Mouse (Mus musculus) CH12.LX (cell line): ENCODE data around the gene Plpp1. TPM values are rescaled to one million over a fixed set of nuclear protein-coding genes. Genes with fewer than 3 reads are reported as not detected.

Experiments used
- DNase-seq: peaks from one replicate; pipeline ENCODE4 v3.0.0-alpha.2; 2013; ENCODE audit errors: extremely low read depth
- H3K27ac ChIP-seq: 2 replicates; pipeline ENCODE4 v1.5.1; 2012; ENCODE audit warnings: low read depth, mild to moderate bottlenecking, control low read depth, moderate library complexity; ENCODE audit not compliant: insufficient read depth
- H3K27me3 ChIP-seq: replicated peaks from 2 replicates; pipeline ENCODE3; 2012; ENCODE audit warnings: inconsistent platforms
- H3K36me3 ChIP-seq, 2 experiments: replicated peaks in 1 of 2; 2 replicates each; pipeline versions ENCODE3 to v1.6.1; 2012; ENCODE audit warnings: inconsistent platforms in 1 of 2, low read length in 1 of 2, mild to moderate bottlenecking in 1 of 2, mixed read lengths in 1 of 2, moderate library complexity in 1 of 2; ENCODE audit not compliant: control insufficient read depth in 1 of 2, insufficient read depth in 1 of 2
- H3K4me1 ChIP-seq, 2 experiments: 2 replicates each; pipeline ENCODE4 v1.6.1; 2012; ENCODE audit warnings: inconsistent platforms in 1 of 2, moderate library complexity in 1 of 2; ENCODE audit not compliant: insufficient read depth in 2 of 2, control insufficient read depth in 1 of 2
- H3K4me2 ChIP-seq: 2 replicates; pipeline ENCODE4 v1.6.1; 2012; ENCODE audit warnings: low read depth, mild to moderate bottlenecking, control low read depth; ENCODE audit not compliant: poor library complexity, insufficient read depth, severe bottlenecking
- H3K4me3 ChIP-seq, 3 experiments: fragments of 150-350 bp in 1 of 3; sonication (generic) in 1 of 3; replicated peaks in 1 of 3; 2 replicates each; pipeline versions ENCODE3 to v1.5.1; 2011 to 2012; ENCODE audit warnings: low read depth in 2 of 3, low read length in 2 of 3, mild to moderate bottlenecking in 2 of 3, moderate library complexity in 2 of 3, control low read depth in 1 of 3, improper control_type of control experiment in 1 of 3, inconsistent platforms in 1 of 3, mixed read lengths in 1 of 3; ENCODE audit not compliant: poor library complexity in 1 of 3
- H3K79me2 ChIP-seq: replicated peaks from 2 replicates; pipeline ENCODE4 v1.6.1; 2012; ENCODE audit warnings: mild to moderate bottlenecking, moderate library complexity; ENCODE audit not compliant: control insufficient read depth, poor library complexity, insufficient read depth, severe bottlenecking; ENCODE audit errors: extremely low read depth
- H3K9ac ChIP-seq: 2 replicates; pipeline ENCODE4 v1.6.1; 2012; ENCODE audit warnings: low read depth, mild to moderate bottlenecking, control low read depth, moderate library complexity; ENCODE audit not compliant: insufficient read depth
- H3K9me3 ChIP-seq: replicated peaks from 2 replicates; pipeline ENCODE3; 2012; ENCODE audit warnings: low read length, inconsistent platforms, mixed read lengths
- BHLHE40 ChIP-seq: IDR thresholded peaks from 2 replicates; pipeline ENCODE4 v1.6.1; 2011; ENCODE audit warnings: mild to moderate bottlenecking, low read depth, low read length, improper control_type of control experiment
- CHD2 ChIP-seq: IDR thresholded peaks from 2 replicates; pipeline ENCODE4 v1.6.1; 2011; ENCODE audit warnings: low read length, improper control_type of control experiment
- CTCF ChIP-seq, 2 experiments: IDR thresholded peaks in 1 of 2; conservative IDR thresholded peaks in 1 of 2; 2 replicates each; pipeline ENCODE4 v1.5.1; 2011 to 2012; ENCODE audit warnings: low read depth in 2 of 2, low read length in 2 of 2, improper control_type of control experiment in 1 of 2, inconsistent platforms in 1 of 2, mild to moderate bottlenecking in 1 of 2, moderate library complexity in 1 of 2
- EP300 ChIP-seq: IDR thresholded peaks from 2 replicates; pipeline ENCODE4 v1.6.1; 2011; ENCODE audit warnings: low read length, improper control_type of control experiment
- JUN ChIP-seq: IDR thresholded peaks from 2 replicates; pipeline ENCODE4 v1.6.1; 2011; ENCODE audit warnings: low read depth, mild to moderate bottlenecking, low read length, improper control_type of control experiment, moderate library complexity; ENCODE audit not compliant: insufficient read depth
- KAT2A ChIP-seq: IDR thresholded peaks from 2 replicates; pipeline ENCODE4 v1.6.1; 2012; ENCODE audit warnings: low read length, improper control_type of control experiment, inconsistent platforms; ENCODE audit not compliant: insufficient replicate concordance
- MAFK ChIP-seq: IDR thresholded peaks from 2 replicates; pipeline ENCODE4 v1.6.1; 2011; ENCODE audit warnings: low read length, improper control_type of control experiment; ENCODE audit not compliant: insufficient replicate concordance
- MAZ ChIP-seq: IDR thresholded peaks from 2 replicates; pipeline ENCODE4 v1.6.1; 2012; ENCODE audit warnings: low read depth, mild to moderate bottlenecking, inconsistent platforms, low read length, improper control_type of control experiment, moderate library complexity
- NELFE ChIP-seq: IDR thresholded peaks from 2 replicates; pipeline ENCODE4 v1.6.1; 2011; ENCODE audit warnings: low read depth, low read length, improper control_type of control experiment
- RAD21 ChIP-seq: IDR thresholded peaks from 2 replicates; pipeline ENCODE4 v1.6.1; 2011; ENCODE audit warnings: low read depth, mild to moderate bottlenecking, low read length, improper control_type of control experiment, moderate library complexity
- RCOR1 ChIP-seq: conservative IDR thresholded peaks from 2 replicates; pipeline ENCODE4 v1.6.1; 2012; ENCODE audit warnings: low read depth, mild to moderate bottlenecking, inconsistent platforms, low read length, improper control_type of control experiment
- SIN3A ChIP-seq: IDR thresholded peaks from 2 replicates; pipeline ENCODE4 v1.6.1; 2012; ENCODE audit warnings: low read length, improper control_type of control experiment, inconsistent platforms
- SMC3 ChIP-seq: IDR thresholded peaks from 2 replicates; pipeline ENCODE4 v1.6.1; 2011; ENCODE audit warnings: low read depth, low read length, improper control_type of control experiment
- TCF12 ChIP-seq: IDR thresholded peaks from 2 replicates; pipeline ENCODE4 v1.6.1; 2014; ENCODE audit warnings: low read depth, mild to moderate bottlenecking, inconsistent platforms, low read length, improper control_type of control experiment
- ZMIZ1 ChIP-seq: IDR thresholded peaks from 2 replicates; pipeline ENCODE4 v1.6.1; 2012; ENCODE audit warnings: low read depth, mild to moderate bottlenecking, inconsistent platforms, low read length, improper control_type of control experiment
- dilution Hi-C: fragments of 300-500 bp; cut with MboI; formaldehyde crosslinking; loops from 2 replicates; pipeline ENCODE4 v1.14.3; 2020; ENCODE audit warnings: low sequenced_read_pairs; ENCODE audit not compliant: extremely low pct_unique_long_range_greater_than_20kb, extremely low pct_ligation_motif_present
- in situ Hi-C: fragments of 300-500 bp; cut with MboI; formaldehyde crosslinking; loops from 3 replicates; pipeline ENCODE4 v1.14.3; 2019; ENCODE audit warnings: low sequenced_read_pairs, low pct_ligation_motif_present, low pct_unique_long_range_greater_than_20kb, mixed read lengths
- polyA plus RNA-seq: library from polyadenylated mRNA; unstranded; fragments of >175 nt; gene quantifications from 2 replicates; pipeline ENCODE4 v1.2.1, GENCODE M21; 2012; ENCODE audit warnings: low read depth; ENCODE audit not compliant: insufficient read length
- total RNA-seq, 2 experiments: library from RNA; depleted of rRNA; stranded (reverse); fragments of 300-350 nt in 1 of 2; fragments of >200 nt in 1 of 2; gene quantifications; 2 replicates each; pipeline ENCODE4 v1.2.3; 2012 to 2014

Plpp1 gene
- total and polyA plus RNA-seq, 3 experiments, result 50.2 to 90.9 (median 67.6) TPM

DNA sequence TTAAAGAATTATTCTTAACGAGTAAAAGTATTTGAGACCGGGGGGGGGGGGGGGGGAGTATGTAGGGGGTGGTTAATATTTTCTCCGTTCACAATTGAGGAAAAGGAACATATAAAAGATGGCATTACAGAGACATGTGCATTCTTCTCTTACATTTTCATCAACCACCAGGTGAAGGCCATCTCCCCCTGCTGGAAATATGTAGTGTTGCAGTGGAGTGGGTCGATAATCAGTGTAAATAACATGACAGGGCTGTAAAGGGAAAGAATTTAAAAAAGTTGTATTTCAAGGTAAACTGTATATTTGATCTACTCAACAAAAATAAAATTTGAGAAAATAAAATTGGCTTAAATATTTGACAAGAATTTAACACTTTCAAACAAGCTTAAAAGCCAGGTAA, 109.1 kb downstream of the Plpp1 start:
- in situ Hi-C loops, result no loop called here
- Histone ChIP-seq H3K9me3 (no peaks in the 10 kb centered on the region), H3K27me3 (no peaks in the 10 kb centered on the region), H3K4me2 (no peak overlapping the region), H3K36me3 (peaks cover 44 to 82% of the 10 kb centered on the region in 2 experiments), H3K4me1 (no peaks in the 10 kb centered on the region), H3K79me2 (peaks cover 6% of the 10 kb centered on the region; the same call in 1 of the 2 replicates), H3K4me3 (no peak overlapping the region), H3K27ac (no peak overlapping the region), H3K9ac (no peak overlapping the region)
- dilution Hi-C loops, result no loop called here
- TF ChIP-seq NELFE (no peak), KAT2A (no peak), CTCF (conservative IDR thresholded peaks at IDR 0.05 in 1 of 2, IDR thresholded peaks at IDR 0.05 in 1 of 2; ENCODE audit: low read depth in 2 of 2, low read length in 2 of 2) (peak; percentile 45 to 74; a peak in 3 of 4 replicates), RAD21 (peak; percentile 42), SMC3 (peak; percentile 61), MAFK (no peak), RCOR1 (no peak), SIN3A (no peak), CHD2 (no peak), ZMIZ1 (no peak)
- peak; percentile 51 for DNase-seq

DNA sequence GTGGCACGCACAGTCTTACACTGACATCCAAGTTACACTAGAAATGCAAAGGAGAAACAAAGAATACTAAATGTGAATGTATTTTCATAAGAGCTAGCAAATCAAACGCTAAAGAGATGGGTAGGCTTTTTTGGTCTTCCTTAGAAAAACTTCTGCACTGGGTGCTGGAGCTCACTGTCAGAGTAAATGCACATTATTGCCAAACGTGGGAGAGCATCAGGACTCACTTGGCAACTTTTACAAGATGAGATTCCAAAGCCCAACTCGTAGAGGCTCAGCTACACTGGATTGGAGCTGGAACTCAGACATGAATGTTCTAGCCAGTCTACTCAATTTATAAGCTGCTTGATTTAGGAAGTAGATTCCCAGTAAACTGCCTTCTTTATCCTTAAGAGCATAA, 109.8 kb downstream of the Plpp1 start:
- peaks cover 6% of the 10 kb centered on the region for H3K79me2 ChIP-seq
- dilution Hi-C loops, result no loop called here
- no peak overlapping the region for H3K4me2 ChIP-seq
- TF ChIP-seq RCOR1 (no peak), EP300 (no peak), MAZ (no peak), BHLHE40 (no peak), TCF12 (no peak), JUN (no peak)
- TF ChIP-seq, all 38 proteins: peak for 0
- no peaks in the 10 kb centered on the region for H3K4me1 ChIP-seq
- no peak overlapping the region for H3K27ac ChIP-seq
- peaks cover 40 to 78% of the 10 kb centered on the region in 2 experiments for H3K36me3 ChIP-seq
- no peaks in the 10 kb centered on the region for H3K9me3 ChIP-seq
- H3K4me3 ChIP-seq, result no peak overlapping the region
- in situ Hi-C loops, result no loop called here
- no peak overlapping the region for H3K9ac ChIP-seq
- DNase-seq, result no peak
- H3K27me3 ChIP-seq, result no peaks in the 10 kb centered on the region

Other genes starting within 250 kb of the Plpp1 start
- gene Il31ra, start 206.4 kb upstream of the Plpp1 start, total RNA-seq (2012; rRNA removed), result not detected in 2 replicates
- gene Il31ra, start 206.4 kb upstream of the Plpp1 start, total RNA-seq (2014; rRNA removed), result not detected in 2 replicates
- gene Il31ra, start 206.4 kb upstream of the Plpp1 start, polyA plus RNA-seq, result not detected in 2 replicates
- 0.04 and 0.08 TPM in 2 replicates for gene Ddx4, start 148.3 kb upstream of the Plpp1 start, total RNA-seq (2012; rRNA removed)
- gene Ddx4, start 148.3 kb upstream of the Plpp1 start, total RNA-seq (2014; rRNA removed), result 0.35 and 0.49 TPM in 2 replicates
- 0.27 and 0.40 TPM in 2 replicates for gene Ddx4, start 148.3 kb upstream of the Plpp1 start, polyA plus RNA-seq
- 8.6 and 10.0 TPM in 2 replicates for gene Slc38a9, start 140.0 kb upstream of the Plpp1 start, total RNA-seq (2012; rRNA removed)
- 7.8 and 8.4 TPM in 2 replicates for gene Slc38a9, start 140.0 kb upstream of the Plpp1 start, total RNA-seq (2014; rRNA removed)
- 9.6 and 10.4 TPM in 2 replicates for gene Slc38a9, start 140.0 kb upstream of the Plpp1 start, polyA plus RNA-seq
- 55.0 and 65.8 TPM in 2 replicates for gene Mtrex, start 126.6 kb downstream of the Plpp1 start, total RNA-seq (2012; rRNA removed)
- gene Mtrex, start 126.6 kb downstream of the Plpp1 start, total RNA-seq (2014; rRNA removed), result 62.0 and 63.9 TPM in 2 replicates
- 87.6 and 90.4 TPM in 2 replicates for gene Mtrex, start 126.6 kb downstream of the Plpp1 start, polyA plus RNA-seq
- 13.0 and 19.9 TPM in 2 replicates for gene Dhx29, start 126.7 kb downstream of the Plpp1 start, total RNA-seq (2012; rRNA removed)
- gene Dhx29, start 126.7 kb downstream of the Plpp1 start, total RNA-seq (2014; rRNA removed), result 20.1 and 21.1 TPM in 2 replicates
- 25.1 and 25.8 TPM in 2 replicates for gene Dhx29, start 126.7 kb downstream of the Plpp1 start, polyA plus RNA-seq
- 0.17 and 0.21 TPM in 2 replicates for gene Ccno, start 187.0 kb downstream of the Plpp1 start, total RNA-seq (2012; rRNA removed)
- 0.14 and 0.54 TPM in 2 replicates for gene Ccno, start 187.0 kb downstream of the Plpp1 start, total RNA-seq (2014; rRNA removed)
- gene Ccno, start 187.0 kb downstream of the Plpp1 start, polyA plus RNA-seq, result 0.12 and 0.16 TPM in 2 replicates
- gene Mcidas, start 193.1 kb downstream of the Plpp1 start, total RNA-seq (2012; rRNA removed), result not detected in 2 replicates
- not detected in 2 replicates for gene Mcidas, start 193.1 kb downstream of the Plpp1 start, total RNA-seq (2014; rRNA removed)
- not detected in 2 replicates for gene Mcidas, start 193.1 kb downstream of the Plpp1 start, polyA plus RNA-seq
- not detected in 2 replicates for gene Cdc20b, start 234.3 kb downstream of the Plpp1 start, total RNA-seq (2012; rRNA removed)
- not detected in 2 replicates for gene Cdc20b, start 234.3 kb downstream of the Plpp1 start, total RNA-seq (2014; rRNA removed)
- not detected in 2 replicates for gene Cdc20b, start 234.3 kb downstream of the Plpp1 start, polyA plus RNA-seq
- not detected in 2 replicates for gene Gpx8, start 245.6 kb downstream of the Plpp1 start, total RNA-seq (2012; rRNA removed)
- not detected in 2 replicates for gene Gpx8, start 245.6 kb downstream of the Plpp1 start, total RNA-seq (2014; rRNA removed)
- gene Gpx8, start 245.6 kb downstream of the Plpp1 start, polyA plus RNA-seq, result not detected in 2 replicates